Mouse (Mus musculus) kidney, embryonic 15.5 days (tissue): ENCODE measurements at regions not wholly inside any gene's neighbourhood (a gene's known extent, or its start where the extent isn't known, plus 50 kb on each side); places are given as distances from the start of the nearest gene placed in this dataset.

ENCODE experiments used
- ATAC-seq: fragments of 200-750 bp; cut with Nextera tagmentation; replicated peaks from 2 replicates; pipeline ENCODE4 v1.8.0; 2017; ENCODE audit warnings: moderate TSS enrichment; ENCODE audit not compliant: low FRiP score
- H3K27ac ChIP-seq: fragments of 300-500 bp; sonication (generic); 2 replicates; pipeline ENCODE4 v1.5.1; 2015; ENCODE audit warnings: mild to moderate bottlenecking, inconsistent platforms
- H3K27me3 ChIP-seq: fragments of 300-500 bp; sonication (generic); 2 replicates; pipeline ENCODE4 v1.6.1; 2015; ENCODE audit warnings: inconsistent platforms
- H3K36me3 ChIP-seq: fragments of 300-500 bp; sonication (generic); 2 replicates; pipeline ENCODE4 v1.6.1; 2015; ENCODE audit warnings: inconsistent platforms
- H3K4me1 ChIP-seq: fragments of 300-500 bp; sonication (generic); 2 replicates; pipeline ENCODE4 v1.6.1; 2015; ENCODE audit warnings: inconsistent platforms
- H3K4me2 ChIP-seq: fragments of 300-500 bp; sonication (generic); 2 replicates; pipeline ENCODE4 v1.6.1; 2015; ENCODE audit warnings: moderate library complexity, mild to moderate bottlenecking, inconsistent platforms
- H3K4me3 ChIP-seq: fragments of 300-500 bp; sonication (generic); replicated peaks from 2 replicates; pipeline ENCODE4 v1.5.1; 2015; ENCODE audit warnings: mild to moderate bottlenecking, inconsistent platforms
- H3K9ac ChIP-seq: fragments of 300-500 bp; sonication (generic); 2 replicates; pipeline ENCODE4 v1.6.1; 2015; ENCODE audit warnings: mild to moderate bottlenecking, inconsistent platforms
- H3K9me3 ChIP-seq: fragments of 300-500 bp; sonication (generic); replicated peaks from 2 replicates; pipeline ENCODE4 v1.6.1; 2016; ENCODE audit warnings: inconsistent platforms
- WGBS: fragments of 180-500 bp; shearing (Covaris S2); methylation state at CpG from one replicate; pipeline ENCODE4 v1.1.7; 2015; ENCODE audit warnings: mixed read lengths; 5-methylcytosine and 5-hydroxymethylcytosine counted together

DNA sequence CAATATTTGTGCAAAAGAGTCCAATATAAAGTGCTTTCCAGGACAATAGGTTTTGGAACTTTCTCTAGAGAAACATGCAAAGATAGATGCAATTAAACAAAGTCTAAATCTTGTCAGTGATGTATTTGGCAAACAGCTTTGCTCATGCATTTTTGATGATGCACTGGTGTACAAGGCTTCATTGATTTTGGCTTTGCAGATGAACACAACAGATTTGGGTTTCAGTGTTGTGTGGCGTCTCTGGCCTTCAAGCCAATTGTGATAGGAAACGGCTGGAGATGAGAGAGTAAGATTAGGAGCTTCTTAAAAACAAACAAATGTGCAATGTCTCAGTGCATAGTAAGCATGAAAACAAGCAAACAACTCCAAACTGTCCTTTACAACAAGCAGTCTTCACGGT lies 370.6 kb upstream of the Mmadhc start:
- no peak overlapping the region for H3K4me2 ChIP-seq

DNA sequence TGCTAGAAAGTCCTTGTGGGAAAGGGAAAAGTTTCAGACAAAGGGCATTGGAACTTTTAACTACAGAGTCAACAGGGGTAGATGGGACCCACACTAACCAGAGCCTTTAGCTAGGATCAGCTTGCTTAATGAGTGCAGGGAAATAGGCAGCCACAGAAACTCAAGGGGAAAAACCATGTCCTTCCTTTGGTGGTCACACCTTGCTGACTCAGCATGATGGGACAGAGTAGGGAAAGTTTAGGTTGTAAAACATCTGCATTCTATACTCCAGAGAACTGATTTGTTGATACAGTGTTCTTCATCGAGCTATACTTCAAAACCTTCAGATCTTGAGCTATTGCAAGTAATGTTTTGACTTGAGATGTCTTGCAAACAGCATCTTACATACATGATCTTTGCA lies 365.9 kb upstream of the Mmadhc start:
- no peaks in the 10 kb centered on the region for H3K36me3 ChIP-seq

More for the DNA sequence above, 370.6 kb upstream of the Mmadhc start:
- H3K4me1 ChIP-seq, result no peaks in the 10 kb centered on the region
- H3K9ac ChIP-seq, result no peak overlapping the region
- no peaks in the 10 kb centered on the region for H3K36me3 ChIP-seq
- 60% methylated on average over 3 of the region's 3 CpGs for WGBS
- H3K9me3 ChIP-seq, result no peaks in the 10 kb centered on the region
- no peaks in the 10 kb centered on the region for H3K27me3 ChIP-seq
- no peak for ATAC-seq
- no peak overlapping the region for H3K27ac ChIP-seq
- no peak overlapping the region for H3K4me3 ChIP-seq

DNA sequence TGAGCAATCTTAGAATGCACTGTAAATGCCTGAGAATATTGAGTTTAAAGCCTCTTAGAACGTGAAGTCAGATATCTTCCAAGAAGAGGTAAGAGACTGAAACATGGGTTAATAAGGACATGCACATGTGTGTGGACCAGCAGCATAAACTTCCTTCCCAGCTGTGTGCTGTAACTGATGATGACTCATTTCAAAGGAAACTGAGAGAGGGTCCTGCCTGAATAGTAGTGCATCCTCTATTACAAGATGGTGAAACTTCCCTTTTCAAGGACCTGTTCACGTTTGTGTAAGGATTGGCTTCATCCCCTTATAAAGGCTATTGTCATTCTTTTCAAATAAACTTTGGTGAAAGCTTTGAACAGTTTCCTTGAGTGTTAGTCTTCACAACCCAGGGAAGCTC lies 363.4 kb upstream of the Mmadhc start:
- peaks cover under 1% of the 10 kb centered on the region for H3K4me1 ChIP-seq
- H3K27ac ChIP-seq, result no peak overlapping the region
- no peak overlapping the region for H3K4me3 ChIP-seq
- no peaks in the 10 kb centered on the region for H3K9me3 ChIP-seq
- 80% methylated on average over 2 of the region's 2 CpGs for WGBS
- H3K27me3 ChIP-seq, result no peaks in the 10 kb centered on the region
- H3K36me3 ChIP-seq, result no peaks in the 10 kb centered on the region
- no peak overlapping the region for H3K9ac ChIP-seq
- no peak overlapping the region for H3K4me2 ChIP-seq
- no peak for ATAC-seq

More for the DNA sequence above, 365.9 kb upstream of the Mmadhc start:
- Histone ChIP-seq H3K4me2 (no peak overlapping the region), H3K9me3 (no peaks in the 10 kb centered on the region), H3K4me1 (no peaks in the 10 kb centered on the region), H3K27ac (no peak overlapping the region), H3K4me3 (no peak overlapping the region), H3K27me3 (no peaks in the 10 kb centered on the region), H3K9ac (no peak overlapping the region)
- ATAC-seq, result no peak
- 72% methylated on average over 1 of the region's 1 CpGs for WGBS

DNA sequence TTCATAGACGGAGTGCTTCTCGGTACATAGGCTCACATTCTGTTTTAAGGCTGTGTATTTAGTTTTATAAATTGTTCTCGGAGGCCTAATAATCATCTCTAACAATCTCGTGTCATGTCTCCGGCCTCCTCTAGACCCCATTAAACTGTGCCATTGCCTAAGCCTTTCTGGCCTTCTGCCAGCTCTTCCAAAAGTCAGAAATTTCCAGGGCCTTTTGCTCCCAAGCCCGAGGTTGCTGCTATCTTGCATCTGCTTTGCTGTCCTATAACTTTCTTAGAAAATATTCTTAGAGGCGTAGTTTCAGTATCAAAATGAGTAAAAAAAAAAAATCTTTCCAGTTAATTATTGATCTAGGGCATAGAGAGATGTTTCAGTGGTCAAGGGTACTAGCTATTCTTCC lies 361.2 kb upstream of the Mmadhc start:
- Histone ChIP-seq H3K4me2 (no peak overlapping the region), H3K9ac (no peak overlapping the region), H3K4me3 (no peak overlapping the region), H3K36me3 (no peaks in the 10 kb centered on the region), H3K27ac (no peak overlapping the region), H3K9me3 (no peaks in the 10 kb centered on the region), H3K4me1 (peaks cover 4% of the 10 kb centered on the region), H3K27me3 (no peaks in the 10 kb centered on the region)
- no peak for ATAC-seq
- 60% methylated on average over 7 of the region's 7 CpGs for WGBS

DNA sequence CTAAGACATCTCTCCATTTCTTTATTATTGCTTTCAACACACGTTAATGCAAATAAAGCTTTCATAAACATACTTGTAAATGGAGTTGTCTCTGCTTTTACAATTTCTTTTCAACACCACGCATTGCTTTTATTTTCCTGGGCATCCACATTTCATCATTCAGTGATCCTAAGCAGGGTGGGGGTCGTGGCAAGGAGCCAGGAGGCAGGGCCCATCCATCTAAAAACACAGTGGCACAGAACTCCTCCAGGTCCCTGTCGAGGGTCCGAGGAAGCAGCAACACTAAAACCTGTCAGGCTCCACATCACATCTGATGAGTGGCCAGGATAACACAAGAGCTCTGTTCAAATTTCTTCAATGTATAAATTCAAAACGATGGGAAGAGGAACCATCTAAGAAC lies 359.8 kb upstream of the Mmadhc start:
- Histone ChIP-seq H3K4me2 (no peak overlapping the region), H3K27me3 (no peaks in the 10 kb centered on the region), H3K36me3 (no peaks in the 10 kb centered on the region), H3K9me3 (no peaks in the 10 kb centered on the region), H3K27ac (no peak overlapping the region), H3K9ac (no peak overlapping the region), H3K4me3 (no peak overlapping the region), H3K4me1 (peaks cover 4% of the 10 kb centered on the region)
- WGBS, result 52% methylated on average over 6 of the region's 6 CpGs
- no peak for ATAC-seq

DNA sequence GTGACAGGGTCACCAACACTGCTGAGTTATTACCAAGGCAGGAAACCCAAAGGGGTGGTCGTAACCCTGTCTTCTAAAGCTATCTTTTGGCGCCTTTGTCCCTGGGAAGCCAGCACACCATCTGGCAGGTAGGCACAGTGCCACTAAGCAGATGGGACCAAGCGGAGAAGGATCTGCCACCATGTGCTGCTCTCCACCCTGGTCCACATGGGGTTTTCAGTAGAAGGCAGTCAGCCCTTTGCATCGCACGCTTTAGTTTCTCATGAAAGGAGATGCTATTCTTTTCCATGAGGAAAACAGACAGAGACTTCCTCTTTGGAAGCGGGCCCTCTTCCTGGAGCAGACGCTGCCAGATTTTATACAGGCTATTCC lies 358.3 kb upstream of the Mmadhc start:
- WGBS, result 56% methylated on average over 7 of the region's 7 CpGs
- H3K4me1 ChIP-seq, result peaks cover 4% of the 10 kb centered on the region
- no peak overlapping the region for H3K9ac ChIP-seq
- no peaks in the 10 kb centered on the region for H3K9me3 ChIP-seq
- no peak overlapping the region for H3K4me3 ChIP-seq
- H3K27me3 ChIP-seq, result no peaks in the 10 kb centered on the region
- H3K27ac ChIP-seq, result no peak overlapping the region
- H3K36me3 ChIP-seq, result no peaks in the 10 kb centered on the region
- no peak for ATAC-seq
- H3K4me2 ChIP-seq, result no peak overlapping the region

DNA sequence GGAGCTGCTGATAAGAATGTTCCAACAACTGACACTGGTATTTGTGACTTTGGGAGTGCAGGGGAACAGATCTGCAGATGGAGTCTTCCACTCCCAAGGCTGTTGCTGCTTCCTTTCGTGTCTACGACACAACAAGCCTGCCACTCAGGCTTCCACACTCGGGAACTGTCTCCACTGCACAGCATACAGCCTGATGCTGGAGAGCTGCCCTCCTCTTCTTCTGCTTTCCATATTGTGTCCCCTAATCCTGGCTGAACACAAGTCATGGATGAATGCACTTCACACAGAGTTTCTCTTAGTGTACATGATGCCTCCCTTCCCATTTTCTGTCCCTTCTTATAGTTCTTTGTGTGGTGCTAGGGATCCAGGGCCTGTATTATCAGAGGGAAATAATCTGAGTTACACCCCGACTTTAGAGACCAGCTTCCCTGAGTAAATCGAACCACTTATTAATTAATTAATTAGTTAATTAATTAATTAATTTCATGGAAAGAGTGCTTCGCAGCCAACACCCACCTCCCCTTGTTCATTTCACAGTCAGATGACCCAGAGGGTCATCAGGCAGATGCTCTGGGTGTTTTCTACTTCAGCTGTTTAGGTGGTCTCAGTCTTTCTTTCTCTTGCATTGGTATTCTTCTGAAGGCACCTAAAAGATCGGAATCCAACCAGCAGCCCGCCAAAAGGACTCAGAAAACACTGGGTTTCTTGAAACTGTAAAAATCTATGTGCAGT lies 357.8 kb upstream of the Mmadhc start:
- Histone ChIP-seq H3K9me3 (no peaks in the 10 kb centered on the region), H3K36me3 (no peaks in the 10 kb centered on the region), H3K27ac (no peak overlapping the region), H3K4me3 (no peak overlapping the region), H3K4me1 (peaks cover 4% of the 10 kb centered on the region), H3K9ac (no peak overlapping the region), H3K27me3 (no peaks in the 10 kb centered on the region), H3K4me2 (no peak overlapping the region)
- no peak for ATAC-seq
- WGBS, result 63% methylated on average over 8 of the region's 8 CpGs

DNA sequence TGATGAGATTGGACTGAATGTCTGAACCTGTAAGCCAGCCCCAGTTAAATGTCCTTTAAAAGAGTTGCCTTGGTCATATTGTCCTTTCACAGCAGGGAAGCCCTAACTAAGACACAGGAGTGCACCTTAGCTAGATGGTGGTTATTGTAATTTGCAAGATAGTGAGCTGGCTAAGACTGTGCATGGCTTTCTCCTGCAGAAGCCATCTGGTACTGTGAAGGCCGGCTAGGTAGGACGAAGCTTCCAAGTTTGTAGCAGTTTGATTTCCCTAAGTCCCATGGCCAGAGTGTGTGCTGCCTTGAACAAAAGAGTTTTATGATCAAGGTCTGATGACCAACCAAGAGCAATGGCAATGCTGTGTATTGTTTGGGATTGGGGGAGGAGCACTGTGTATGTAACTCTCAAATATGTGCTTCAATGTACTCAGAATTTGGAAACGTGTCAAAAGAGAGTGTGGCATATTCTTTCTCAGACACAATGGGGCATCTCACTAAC lies 356.6 kb upstream of the Mmadhc start:
- 88% methylated on average over 3 of the region's 3 CpGs for WGBS
- no peak overlapping the region for H3K4me2 ChIP-seq
- no peak overlapping the region for H3K4me3 ChIP-seq
- H3K36me3 ChIP-seq, result no peaks in the 10 kb centered on the region
- no peak overlapping the region for H3K9ac ChIP-seq
- no peak overlapping the region for H3K27ac ChIP-seq
- no peaks in the 10 kb centered on the region for H3K9me3 ChIP-seq
- H3K27me3 ChIP-seq, result no peaks in the 10 kb centered on the region
- ATAC-seq, result no peak
- peaks cover 4% of the 10 kb centered on the region for H3K4me1 ChIP-seq

DNA sequence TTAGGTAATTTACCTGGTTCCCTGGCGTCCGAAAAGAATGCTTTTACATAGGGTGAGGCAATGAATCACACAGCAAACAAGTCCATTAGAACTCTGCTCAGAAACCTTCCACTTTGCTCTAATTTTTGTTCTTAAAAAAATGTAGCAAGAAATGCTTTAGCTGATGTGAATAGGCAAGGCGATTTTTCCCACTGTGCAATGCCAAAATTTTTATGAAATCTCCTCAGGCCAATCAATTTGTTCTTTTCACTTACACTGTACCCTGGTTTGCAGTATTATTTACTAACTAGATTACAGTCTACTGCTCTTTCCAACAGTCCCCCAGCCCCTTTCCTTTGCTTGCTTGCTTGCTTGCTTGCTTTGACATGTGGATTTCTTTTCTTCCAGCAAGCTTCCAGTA lies 353.1 kb upstream of the Mmadhc start:
- H3K36me3 ChIP-seq, result no peaks in the 10 kb centered on the region
- H3K27me3 ChIP-seq, result no peaks in the 10 kb centered on the region
- no peak for ATAC-seq
- H3K9me3 ChIP-seq, result no peaks in the 10 kb centered on the region
- H3K4me2 ChIP-seq, result no peak overlapping the region
- 76% methylated on average over 3 of the region's 3 CpGs for WGBS
- H3K4me1 ChIP-seq, result peaks cover under 1% of the 10 kb centered on the region; the same call in 1 of the 2 replicates
- H3K4me3 ChIP-seq, result no peak overlapping the region
- no peak overlapping the region for H3K27ac ChIP-seq
- no peak overlapping the region for H3K9ac ChIP-seq

DNA sequence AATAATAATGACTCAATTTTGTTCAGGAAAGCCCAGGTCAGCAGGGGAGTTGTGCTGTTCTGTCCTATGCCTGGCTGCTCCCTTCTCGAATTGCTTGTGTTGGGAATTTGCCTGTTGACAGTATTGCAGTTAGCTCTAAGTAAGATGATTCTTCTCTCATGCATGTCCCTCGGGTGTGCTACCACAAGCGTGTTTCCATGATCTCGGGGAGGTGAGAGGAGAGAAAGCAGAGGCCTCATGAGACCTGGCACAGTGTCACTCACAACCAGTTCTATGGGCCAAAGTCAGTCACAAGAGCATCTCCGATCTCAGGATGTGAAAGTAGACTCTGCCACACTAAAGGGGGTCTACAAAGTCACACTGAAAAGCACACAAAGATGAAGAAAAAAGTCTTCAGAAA lies 346.6 kb upstream of the Mmadhc start:
- H3K9me3 ChIP-seq, result no peaks in the 10 kb centered on the region
- H3K36me3 ChIP-seq, result no peaks in the 10 kb centered on the region
- no peak overlapping the region for H3K9ac ChIP-seq
- WGBS, result 55% methylated on average over 5 of the region's 5 CpGs
- no peaks in the 10 kb centered on the region for H3K4me1 ChIP-seq
- no peak for ATAC-seq
- no peak overlapping the region for H3K27ac ChIP-seq
- H3K27me3 ChIP-seq, result no peaks in the 10 kb centered on the region
- H3K4me2 ChIP-seq, result no peak overlapping the region
- H3K4me3 ChIP-seq, result no peak overlapping the region

DNA sequence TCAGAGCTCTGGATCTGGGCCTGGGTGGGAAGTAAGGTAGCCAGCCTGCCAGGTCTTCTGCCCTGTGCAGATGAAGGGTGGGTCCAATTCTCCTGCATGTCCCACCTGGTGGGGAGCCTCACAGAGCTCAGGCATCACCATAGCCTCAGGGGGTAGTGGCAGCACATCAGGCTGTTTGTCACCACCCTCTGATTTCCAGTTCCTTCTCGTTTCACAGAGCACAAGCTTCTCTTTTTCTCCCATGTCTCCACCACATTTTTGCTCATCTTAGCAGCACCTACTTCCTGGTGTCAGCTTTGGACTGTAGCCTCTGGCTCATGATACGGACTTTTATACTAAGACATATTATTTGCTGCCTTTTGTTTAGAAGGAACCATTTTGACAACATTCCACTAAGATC lies 345.6 kb upstream of the Mmadhc start:
- Histone ChIP-seq H3K9me3 (no peaks in the 10 kb centered on the region), H3K4me2 (no peak overlapping the region), H3K36me3 (no peaks in the 10 kb centered on the region), H3K27ac (no peak overlapping the region), H3K9ac (no peak overlapping the region), H3K4me1 (no peaks in the 10 kb centered on the region), H3K4me3 (no peak overlapping the region), H3K27me3 (no peaks in the 10 kb centered on the region)
- ATAC-seq, result no peak
- WGBS, result 65% methylated on average over 2 of the region's 2 CpGs

DNA sequence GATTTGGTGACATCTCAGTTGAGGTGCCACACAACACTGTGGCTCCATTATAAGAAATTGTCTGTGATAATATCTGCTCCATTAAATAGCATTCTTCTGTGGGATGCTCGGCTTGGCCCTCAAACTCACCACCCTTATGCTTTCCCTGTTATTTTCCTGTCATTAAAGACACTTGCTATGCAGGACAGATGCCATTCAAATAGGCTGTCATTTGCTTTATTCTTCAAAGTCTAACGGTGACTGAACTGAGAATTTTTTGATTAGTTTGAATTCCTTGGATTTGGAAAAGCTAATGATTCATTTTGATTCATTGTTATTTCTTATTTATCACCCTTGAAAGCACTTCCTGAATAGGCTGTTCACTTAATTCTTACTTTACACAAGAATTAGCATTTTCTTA lies 339.3 kb upstream of the Mmadhc start:
- no peak overlapping the region for H3K4me2 ChIP-seq
- no peak overlapping the region for H3K4me3 ChIP-seq
- whole genome bisulfite sequencing, result 72% methylated on average over 2 of the region's 2 CpGs
- ATAC-seq, result no peak
- H3K36me3 ChIP-seq, result no peaks in the 10 kb centered on the region
- H3K9me3 ChIP-seq, result no peaks in the 10 kb centered on the region
- H3K9ac ChIP-seq, result no peak overlapping the region
- H3K27me3 ChIP-seq, result no peaks in the 10 kb centered on the region
- no peaks in the 10 kb centered on the region for H3K4me1 ChIP-seq
- no peak overlapping the region for H3K27ac ChIP-seq

DNA sequence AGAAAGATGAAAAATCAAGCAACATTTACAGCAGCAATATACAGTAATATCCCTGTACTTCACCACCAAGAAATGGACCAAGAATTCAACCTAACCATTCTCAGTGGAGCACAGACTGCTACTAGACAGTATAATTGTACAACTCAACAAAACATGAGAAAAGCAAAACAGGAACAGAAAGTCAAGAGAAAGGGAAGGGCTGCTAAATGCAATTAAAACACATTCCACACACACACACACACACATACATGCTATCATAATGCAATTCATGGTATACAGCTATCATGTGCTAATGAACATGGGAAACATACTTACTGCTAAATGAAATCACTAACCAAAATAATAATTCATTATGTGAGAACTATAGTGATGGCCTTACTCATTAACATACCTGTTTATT lies 335.2 kb upstream of the Mmadhc start:
- no peaks in the 10 kb centered on the region for H3K9me3 ChIP-seq
- H3K9ac ChIP-seq, result no peak overlapping the region
- no peaks in the 10 kb centered on the region for H3K27me3 ChIP-seq
- H3K4me2 ChIP-seq, result no peak overlapping the region
- H3K4me3 ChIP-seq, result no peak overlapping the region
- no peaks in the 10 kb centered on the region for H3K36me3 ChIP-seq
- no peaks in the 10 kb centered on the region for H3K4me1 ChIP-seq
- no peak overlapping the region for H3K27ac ChIP-seq
- ATAC-seq, result no peak
